Mouse (Mus musculus) liver, adult 2 months (tissue): ENCODE results near the gene Rph3al. TPM values are rescaled to one million over a fixed set of nuclear protein-coding genes. Genes with fewer than 3 reads are reported as not detected.

Experiments
- DNase-seq: peaks from one replicate; pipeline ENCODE4 v3.0.0-alpha.2; 2011; ENCODE audit warnings: low read depth, low spot score; ENCODE audit errors: extremely low read depth
- H3K27ac ChIP-seq: fragments of 200-500 bp; replicated peaks from 2 replicates; pipeline ENCODE4 v1.5.1; 2012; ENCODE audit warnings: low read depth, mild to moderate bottlenecking, control low read depth, inconsistent platforms, low read length; ENCODE audit not compliant: insufficient read depth
- H3K27me3 ChIP-seq: fragments of 200-500 bp; 2 replicates; pipeline ENCODE4 v1.6.1; 2012; ENCODE audit warnings: mild to moderate bottlenecking, moderate library complexity, low read length, inconsistent platforms; ENCODE audit not compliant: control insufficient read depth, insufficient read depth
- H3K36me3 ChIP-seq: fragments of 200-500 bp; 2 replicates; pipeline ENCODE4 v1.6.1; 2012; ENCODE audit warnings: low read length, inconsistent platforms; ENCODE audit not compliant: control insufficient read depth, insufficient read depth
- H3K4me1 ChIP-seq: fragments of 200-500 bp; 2 replicates; pipeline ENCODE4 v1.6.1; 2011; ENCODE audit warnings: low read length; ENCODE audit not compliant: control insufficient read depth, insufficient read depth
- H3K4me3 ChIP-seq: fragments of 200-500 bp; 2 replicates; pipeline ENCODE4 v1.5.1; 2011; ENCODE audit warnings: low read depth, mild to moderate bottlenecking, control low read depth, low read length, moderate library complexity; ENCODE audit not compliant: insufficient read depth
- H3K79me2 ChIP-seq: fragments of 200-500 bp; 2 replicates; pipeline ENCODE4 v1.6.1; 2012; ENCODE audit warnings: inconsistent platforms, mild to moderate bottlenecking, low read length, moderate library complexity; ENCODE audit not compliant: control insufficient read depth, insufficient read depth
- H3K9ac ChIP-seq: fragments of 200-500 bp; 2 replicates; pipeline ENCODE4 v1.6.1; 2012; ENCODE audit warnings: low read depth, mild to moderate bottlenecking, control low read depth, inconsistent platforms, low read length
- CTCF ChIP-seq: fragments of 200-500 bp; IDR thresholded peaks from 2 replicates; pipeline ENCODE4 v1.5.1; 2011; ENCODE audit warnings: low read depth, low read length, control low read depth
- POLR2A ChIP-seq: fragments of 200-500 bp; IDR thresholded peaks from 2 replicates; pipeline ENCODE4 v1.6.1; 2011; ENCODE audit warnings: low read length, control low read depth; ENCODE audit not compliant: insufficient read depth; ENCODE audit errors: extremely low read depth
- WGBS: fragments of 180-500 bp; shearing (Covaris S2); methylation state at CpG from one replicate; pipeline ENCODE4 v1.1.7; 2018; 5-methylcytosine and 5-hydroxymethylcytosine counted together
- polyA plus RNA-seq: library from polyadenylated mRNA; depleted of rRNA; stranded (reverse); fragments of >200 nt; gene quantifications from 2 replicates; pipeline ENCODE4 v1.2.3, GENCODE M21; 2012
- total RNA-seq: library from RNA; depleted of rRNA; stranded (reverse); fragments of >200 nt; gene quantifications from 2 replicates; pipeline ENCODE4 v1.2.3, GENCODE M21; 2014

Gene Rph3al
- total and polyA plus RNA-seq, 2 experiments: 1.3 to 2.4 TPM

GRCm38 (mm10) chr11:75909702-75910429 lies 28.4 kb downstream of the Rph3al start:
- no peak for TF ChIP-seq POLR2A
- TF ChIP-seq CTCF: no peak
- Histone ChIP-seq H3K79me2 (no peaks in the 10 kb centered on the region), H3K36me3 (no peaks in the 10 kb centered on the region), H3K4me3 (no peak overlapping the region), H3K27ac (no peak overlapping the region), H3K27me3 (no peaks in the 10 kb centered on the region), H3K4me1 (peaks cover under 1% of the 10 kb centered on the region), H3K9ac (no peak overlapping the region)
- 92% methylated on average over 9 of the region's 9 CpGs for WGBS
- no peak for DNase-seq

- Histone ChIP-seq H3K9ac (no peak overlapping the region), H3K36me3 (no peaks in the 10 kb centered on the region), H3K27ac (no peak overlapping the region), H3K79me2 (no peaks in the 10 kb centered on the region), H3K27me3 (no peaks in the 10 kb centered on the region), H3K4me1 (peaks cover 6% of the 10 kb centered on the region), H3K4me3 (no peak overlapping the region)
- WGBS: 73% methylated on average over 4 of the region's 4 CpGs
- TF ChIP-seq CTCF (no peak), POLR2A (no peak)
- DNase-seq: no peak
These were observed 30.8 kb downstream of the Rph3al start for GRCm38 (mm10) chr11:75907406-75907805.

DNA sequence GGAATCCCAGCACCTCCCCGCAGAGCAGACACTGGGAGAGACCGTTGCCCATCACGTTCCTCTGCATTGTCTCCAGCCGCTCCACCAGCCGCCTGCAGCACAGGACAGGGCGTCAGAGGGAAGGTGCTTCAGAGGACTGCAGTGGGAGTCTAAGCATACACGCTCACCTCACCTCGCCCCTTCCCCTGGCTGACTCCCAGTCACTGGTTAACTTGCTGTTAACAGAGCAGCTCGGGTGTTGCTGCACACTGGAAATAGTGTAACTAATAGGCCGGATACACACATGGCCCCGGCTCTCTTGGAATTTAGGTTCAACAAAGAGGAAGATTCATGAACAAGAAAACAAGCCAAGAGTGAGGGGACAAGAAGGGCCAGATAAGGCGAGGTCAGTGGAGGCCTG lies 31.7 kb downstream of the Rph3al start:
- no peak for DNase-seq
- no peak overlapping the region for H3K9ac ChIP-seq
- no peaks in the 10 kb centered on the region for H3K79me2 ChIP-seq
- no peak overlapping the region for H3K27ac ChIP-seq
- H3K36me3 ChIP-seq: no peaks in the 10 kb centered on the region
- H3K4me1 ChIP-seq: peaks cover 6% of the 10 kb centered on the region
- H3K27me3 ChIP-seq: no peaks in the 10 kb centered on the region
- WGBS: 91% methylated on average over 12 of the region's 12 CpGs
- TF ChIP-seq CTCF (no peak), POLR2A (no peak)
- H3K4me3 ChIP-seq: no peak overlapping the region

DNA sequence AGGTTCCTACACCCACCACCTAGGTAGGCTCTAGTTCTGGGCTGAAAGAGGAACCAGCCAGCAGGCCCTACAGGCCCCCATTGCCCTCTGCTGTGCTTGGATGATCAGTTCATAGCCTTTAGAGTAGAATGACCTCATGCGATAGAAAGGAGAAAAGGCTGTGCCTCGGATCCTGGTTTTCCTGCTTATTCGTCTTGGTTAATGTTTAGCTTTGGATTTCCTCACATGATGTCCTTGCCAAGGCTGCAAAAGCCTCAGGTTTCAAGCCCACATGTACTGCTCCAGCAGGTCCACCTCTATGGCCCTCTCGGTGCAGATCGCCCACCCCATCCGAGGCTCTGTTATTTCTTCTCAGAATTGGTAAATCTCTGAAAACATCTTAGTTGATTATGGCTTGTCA lies 33.2 kb downstream of the Rph3al start:
- Histone ChIP-seq H3K36me3 (no peaks in the 10 kb centered on the region), H3K4me3 (no peak overlapping the region), H3K9ac (no peak overlapping the region), H3K27me3 (no peaks in the 10 kb centered on the region), H3K4me1 (peaks cover 6% of the 10 kb centered on the region), H3K27ac (no peak overlapping the region), H3K79me2 (no peaks in the 10 kb centered on the region)
- 28% methylated on average over 6 of the region's 6 CpGs for WGBS
- no peak for TF ChIP-seq CTCF
- TF ChIP-seq POLR2A: no peak
- DNase-seq: peak; percentile 87

DNA sequence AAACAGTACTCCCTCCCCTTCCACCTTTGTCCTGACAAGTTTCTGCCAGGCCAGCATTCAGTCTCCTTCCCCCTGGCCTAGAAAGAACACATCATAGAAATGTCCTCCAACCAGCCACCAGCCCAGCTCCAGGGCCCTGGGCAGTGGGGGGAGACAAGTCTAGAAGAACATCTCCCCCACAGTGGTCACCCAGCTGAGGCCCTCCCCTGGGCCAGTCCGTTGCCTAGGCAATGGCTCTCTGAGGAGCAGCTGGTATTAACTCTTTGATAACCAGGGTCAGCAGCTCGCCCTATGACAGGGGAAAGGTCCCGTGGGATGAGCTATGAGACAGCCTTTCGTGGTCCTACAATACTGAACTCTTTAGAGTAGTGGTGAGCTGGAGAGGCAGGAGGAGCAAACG lies 33.7 kb downstream of the Rph3al start:
- H3K27ac ChIP-seq: no peak overlapping the region
- WGBS: 44% methylated on average over 5 of the region's 5 CpGs
- no peak overlapping the region for H3K9ac ChIP-seq

DNA sequence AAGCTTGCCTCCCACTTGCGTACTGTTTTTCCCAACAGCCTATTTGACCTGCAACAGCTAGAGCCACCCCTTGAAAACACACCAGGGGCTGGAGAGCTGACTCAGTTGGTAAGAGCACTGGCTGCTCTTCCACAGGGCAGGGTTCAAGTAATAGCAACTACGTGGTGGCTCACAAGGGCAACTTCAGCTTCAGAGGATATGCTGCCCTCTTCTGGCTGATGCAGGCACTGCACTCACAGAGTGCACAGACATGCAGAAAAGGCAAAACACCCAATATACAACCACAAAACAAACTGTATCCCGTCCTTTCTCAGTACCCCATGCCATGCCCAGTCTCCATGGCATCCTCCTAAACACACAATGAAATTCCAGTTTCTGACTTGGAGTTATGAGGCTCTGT lies 34.7 kb downstream of the Rph3al start:
- Histone ChIP-seq H3K79me2 (no peaks in the 10 kb centered on the region), H3K27me3 (no peaks in the 10 kb centered on the region), H3K4me3 (no peak overlapping the region), H3K4me1 (peaks cover 6% of the 10 kb centered on the region), H3K9ac (no peak overlapping the region), H3K27ac (no peak overlapping the region), H3K36me3 (no peaks in the 10 kb centered on the region)
- 87% methylated on average over 3 of the region's 3 CpGs for WGBS
- DNase-seq: no peak
- no peak for TF ChIP-seq POLR2A
- TF ChIP-seq CTCF: peak; percentile 58

More for the DNA sequence above, 33.7 kb downstream of the Rph3al start:
- Histone ChIP-seq H3K4me1 (peaks cover 6% of the 10 kb centered on the region), H3K27me3 (no peaks in the 10 kb centered on the region), H3K79me2 (no peaks in the 10 kb centered on the region), H3K36me3 (no peaks in the 10 kb centered on the region), H3K4me3 (no peak overlapping the region)
- TF ChIP-seq POLR2A (no peak), CTCF (no peak)
- DNase-seq: no peak
